Mouse (Mus musculus) heart, adult 2 months (tissue): ENCODE results near the gene Kcnv2.

ENCODE experiments used
- CTCF ChIP-seq: fragments of 200-600 bp; IDR thresholded peaks from 2 replicates; pipeline ENCODE4 v1.8.1; 2022; ENCODE audit warnings: antibody characterized with exemption, mild to moderate bottlenecking, moderate library complexity
- POLR2A ChIP-seq: fragments of 200-500 bp; IDR thresholded peaks from 2 replicates; pipeline ENCODE4 v1.6.1; 2011; ENCODE audit warnings: mild to moderate bottlenecking, low read depth, low read length, control low read depth; ENCODE audit not compliant: insufficient read depth

- no peak for TF ChIP-seq POLR2A
- no peak for TF ChIP-seq CTCF
Observed at GRCm38 (mm10) chr19:27274382-27274781, 48.0 kb upstream of the Kcnv2 start.
